Mouse (Mus musculus) forebrain, embryonic 10.5 days (tissue): ENCODE results near the gene Clec2l. TPM values are rescaled to one million over a fixed set of nuclear protein-coding genes. Genes with fewer than 3 reads are reported as not detected.
A peak's percentile ranks its signal among the peaks of the same experiment; 100 is the strongest.

Experiments used
- DNase-seq: peaks from one replicate; pipeline ENCODE4 v3.0.0-alpha.2; 2017; ENCODE audit warnings: low spot score; ENCODE audit errors: extremely low spot score
- H3K27ac ChIP-seq: fragments of 300-500 bp; sonication (generic); 2 replicates; pipeline ENCODE4 v1.5.1; 2016; ENCODE audit warnings: mild to moderate bottlenecking
- H3K27me3 ChIP-seq: fragments of 300-500 bp; sonication (generic); 2 replicates; pipeline ENCODE4 v1.6.1; 2016; ENCODE audit warnings: mild to moderate bottlenecking; ENCODE audit not compliant: poor library complexity, severe bottlenecking
- H3K36me3 ChIP-seq: fragments of 300-500 bp; sonication (generic); replicated peaks from 2 replicates; pipeline ENCODE4 v1.6.1; 2016; ENCODE audit warnings: mild to moderate bottlenecking, moderate library complexity
- H3K4me1 ChIP-seq: fragments of 300-500 bp; sonication (generic); 2 replicates; pipeline ENCODE4 v1.6.1; 2016
- H3K4me3 ChIP-seq: fragments of 300-500 bp; sonication (generic); 2 replicates; pipeline ENCODE4 v1.5.1; 2016; ENCODE audit warnings: mild to moderate bottlenecking, moderate library complexity
- H3K9me3 ChIP-seq: fragments of 300-500 bp; sonication (generic); 2 replicates; pipeline ENCODE4 v1.6.1; 2016; ENCODE audit warnings: mild to moderate bottlenecking, moderate library complexity
- WGBS: fragments of 180-500 bp; shearing (Covaris S2); methylation state at CpG from one replicate; pipeline ENCODE4 v1.1.7; 2016; 5-methylcytosine and 5-hydroxymethylcytosine counted together
- polyA plus RNA-seq: library from polyadenylated mRNA; unstranded; fragments of >200 nt; fragmentation: Nextera tagmentation; extraction: Ambion mirVana; gene quantifications from 2 replicates; pipeline ENCODE4 v1.2.1, GENCODE M21; 2016

Clec2l gene
- 0.26 and 0.74 TPM in 2 replicates for polyA plus RNA-seq

- Histone ChIP-seq H3K9me3 (no peaks in the 10 kb centered on the region), H3K4me3 (peak within 1 kb of the TSS; percentile 66), H3K27me3 (peaks cover 61% of the 10 kb centered on the region), H3K27ac (peak within 1 kb of the TSS; percentile 76), H3K36me3 (no peaks in the 10 kb centered on the region), H3K4me1 (peaks cover 22% of the 10 kb centered on the region)
- DNase-seq = peak; percentile 37
- under 1% methylated on average over 84 of the region's 84 CpGs for WGBS
These were observed at the start of gene Clec2l for GRCm38 (mm10) chr6:38662714-38663615. Gene Clec2l (plus strand): TSS chr6:38663069.

GRCm38 (mm10) chr6:38622406-38622805 is 40.5 kb upstream of the Clec2l start:
- no peak overlapping the region for H3K4me3 ChIP-seq
- no peak overlapping the region for H3K27ac ChIP-seq
- H3K4me1 ChIP-seq = no peaks in the 10 kb centered on the region
- peaks cover 11% of the 10 kb centered on the region for H3K9me3 ChIP-seq
- peaks cover 66% of the 10 kb centered on the region for H3K36me3 ChIP-seq
- WGBS = 95% methylated on average over 1 of the region's 1 CpGs
- peak; percentile 9 for DNase-seq
- H3K27me3 ChIP-seq = no peaks in the 10 kb centered on the region

GRCm38 (mm10) chr6:38623457-38623856 is 39.4 kb upstream of the Clec2l start:
- Histone ChIP-seq H3K4me3 (no peak overlapping the region), H3K27me3 (no peaks in the 10 kb centered on the region), H3K36me3 (peaks cover 64% of the 10 kb centered on the region), H3K27ac (no peak overlapping the region), H3K9me3 (peaks cover under 1% of the 10 kb centered on the region; the same call in 1 of the 2 replicates), H3K4me1 (no peaks in the 10 kb centered on the region)
- 91% methylated on average over 2 of the region's 2 CpGs for WGBS
- DNase-seq = peak; percentile 10

GRCm38 (mm10) chr6:38624439-38624838 is 38.4 kb upstream of the Clec2l start:
- 98% methylated on average over 1 of the region's 1 CpGs for WGBS
- H3K4me1 ChIP-seq = no peaks in the 10 kb centered on the region
- no peak overlapping the region for H3K27ac ChIP-seq
- no peak overlapping the region for H3K4me3 ChIP-seq
- DNase-seq = no peak
- peaks cover 54% of the 10 kb centered on the region for H3K36me3 ChIP-seq
- no peaks in the 10 kb centered on the region for H3K9me3 ChIP-seq
- no peaks in the 10 kb centered on the region for H3K27me3 ChIP-seq

GRCm38 (mm10) chr6:38626086-38626485 is 36.8 kb upstream of the Clec2l start:
- WGBS = 96% methylated on average over 5 of the region's 5 CpGs
- peaks cover 38% of the 10 kb centered on the region for H3K36me3 ChIP-seq
- DNase-seq = no peak
- no peaks in the 10 kb centered on the region for H3K27me3 ChIP-seq
- H3K4me1 ChIP-seq = no peaks in the 10 kb centered on the region
- no peaks in the 10 kb centered on the region for H3K9me3 ChIP-seq
- H3K4me3 ChIP-seq = no peak overlapping the region
- no peak overlapping the region for H3K27ac ChIP-seq

- no peak overlapping the region for H3K27ac ChIP-seq
- H3K9me3 ChIP-seq = no peaks in the 10 kb centered on the region
- H3K4me1 ChIP-seq = no peaks in the 10 kb centered on the region
- 97% methylated on average over 4 of the region's 4 CpGs for whole genome bisulfite sequencing
- peaks cover 36% of the 10 kb centered on the region for H3K36me3 ChIP-seq
- H3K27me3 ChIP-seq = peaks cover 1% of the 10 kb centered on the region; the same call in 1 of the 2 replicates
- no peak for DNase-seq
- H3K4me3 ChIP-seq = no peak overlapping the region
These were observed 35.8 kb upstream of the Clec2l start for GRCm38 (mm10) chr6:38627081-38627480.

- peaks cover 5% of the 10 kb centered on the region; the same call in 1 of the 2 replicates for H3K27me3 ChIP-seq
- DNase-seq = no peak
- WGBS = 86% methylated on average over 4 of the region's 4 CpGs
- H3K36me3 ChIP-seq = peaks cover 36% of the 10 kb centered on the region
- no peak overlapping the region for H3K4me3 ChIP-seq
- no peaks in the 10 kb centered on the region for H3K4me1 ChIP-seq
- no peaks in the 10 kb centered on the region for H3K9me3 ChIP-seq
- no peak overlapping the region for H3K27ac ChIP-seq
These were observed 35.4 kb upstream of the Clec2l start for GRCm38 (mm10) chr6:38627486-38627885.

GRCm38 (mm10) chr6:38629556-38629955 is 33.3 kb upstream of the Clec2l start:
- H3K9me3 ChIP-seq = no peaks in the 10 kb centered on the region
- H3K36me3 ChIP-seq = peaks cover 23% of the 10 kb centered on the region
- H3K4me3 ChIP-seq = no peak overlapping the region
- WGBS = 88% methylated on average over 1 of the region's 1 CpGs
- no peak overlapping the region for H3K27ac ChIP-seq
- DNase-seq = no peak
- peaks cover 25% of the 10 kb centered on the region for H3K27me3 ChIP-seq
- no peaks in the 10 kb centered on the region for H3K4me1 ChIP-seq

GRCm38 (mm10) chr6:38632826-38633225 is 30.0 kb upstream of the Clec2l start:
- 85% methylated on average over 2 of the region's 2 CpGs for WGBS
- Histone ChIP-seq H3K9me3 (no peaks in the 10 kb centered on the region), H3K27ac (no peak overlapping the region), H3K4me1 (peaks cover 20% of the 10 kb centered on the region), H3K27me3 (peaks cover 58% of the 10 kb centered on the region), H3K36me3 (peaks cover 5% of the 10 kb centered on the region; the same call in 1 of the 2 replicates), H3K4me3 (no peak overlapping the region)
- DNase-seq = no peak

GRCm38 (mm10) chr6:38634461-38634860 is 28.4 kb upstream of the Clec2l start:
- Histone ChIP-seq H3K9me3 (no peaks in the 10 kb centered on the region), H3K27ac (no peak overlapping the region), H3K36me3 (no peaks in the 10 kb centered on the region), H3K4me3 (no peak overlapping the region), H3K27me3 (peaks cover 74% of the 10 kb centered on the region), H3K4me1 (peaks cover 20% of the 10 kb centered on the region)
- WGBS = 83% methylated on average over 8 of the region's 8 CpGs
- DNase-seq = no peak

GRCm38 (mm10) chr6:38635941-38636851 is 26.7 kb upstream of the Clec2l start:
- no peak overlapping the region for H3K27ac ChIP-seq
- H3K27me3 ChIP-seq = peaks cover 91% of the 10 kb centered on the region
- H3K9me3 ChIP-seq = no peaks in the 10 kb centered on the region
- 3% methylated on average over 72 of the region's 72 CpGs for WGBS
- no peaks in the 10 kb centered on the region for H3K36me3 ChIP-seq
- H3K4me1 ChIP-seq = peaks cover 20% of the 10 kb centered on the region
- H3K4me3 ChIP-seq = peak overlapping the region; percentile 68
- DNase-seq = peak; percentile 28

GRCm38 (mm10) chr6:38636852-38637618 is 25.8 kb upstream of the Clec2l start, which contains the start of gene Klrg2:
Gene Klrg2 (minus strand): TSS chr6:38637242.
- DNase-seq = peak; percentile 67

More at GRCm38 (mm10) chr6:38636852-38637618, 25.8 kb upstream of the Clec2l start, which contains the start of gene Klrg2:
- no peak within 1 kb of the TSS for H3K27ac ChIP-seq
- H3K4me3 ChIP-seq = peak within 1 kb of the TSS; percentile 68
- H3K36me3 ChIP-seq = no peaks in the 10 kb centered on the region
- H3K27me3 ChIP-seq = peaks cover 99% of the 10 kb centered on the region
- no peaks in the 10 kb centered on the region for H3K9me3 ChIP-seq
- WGBS = 2% methylated on average over 60 of the region's 60 CpGs
- H3K4me1 ChIP-seq = peaks cover 20% of the 10 kb centered on the region
